Mouse (Mus musculus) G1E (cell line): ENCODE data around the gene Rhbg.

Experiments used
- CTCF ChIP-seq: IDR thresholded peaks from 2 replicates; pipeline ENCODE4 v1.5.1; 2012; ENCODE audit warnings: low read depth, low read length, inconsistent platforms, mixed read lengths
- GATA1 ChIP-seq: IDR thresholded peaks from 2 replicates; pipeline ENCODE4 v1.6.1; 2012; ENCODE audit warnings: borderline replicate concordance, low read length, inconsistent platforms, mixed read lengths
- POLR2AphosphoS5 ChIP-seq: IDR thresholded peaks from 2 replicates; pipeline ENCODE4 v1.6.1; 2012; ENCODE audit warnings: low read depth, low read length, inconsistent platforms; ENCODE audit not compliant: insufficient replicate concordance
- TAL1 ChIP-seq: conservative IDR thresholded peaks from 2 replicates; pipeline ENCODE4 v1.6.1; 2012; ENCODE audit warnings: low read depth, low read length, inconsistent platforms, mixed read lengths

DNA sequence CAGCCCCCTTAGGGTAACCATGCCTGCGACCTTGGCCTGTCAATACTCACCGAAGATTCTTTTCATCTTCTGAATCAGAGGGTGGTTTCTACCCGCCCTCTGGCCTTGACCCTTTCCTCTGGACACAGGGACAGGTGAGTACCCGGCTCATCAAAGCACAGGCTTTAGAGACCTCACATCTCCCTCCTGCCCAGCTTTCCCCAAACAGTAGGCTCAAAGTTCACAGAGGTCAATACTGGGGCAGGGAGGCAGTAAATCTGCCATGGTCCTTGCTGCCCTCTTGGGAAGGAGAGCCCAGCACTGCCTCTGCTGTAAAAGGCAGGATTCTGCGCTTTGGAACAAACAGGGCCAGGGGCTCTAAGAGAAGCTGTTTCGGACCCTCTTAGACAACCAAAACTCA, 1.8 kb downstream of the Rhbg start:
- no peak for TF ChIP-seq CTCF
- TF ChIP-seq GATA1, result no peak
- TF ChIP-seq POLR2AphosphoS5, result no peak
- no peak for TF ChIP-seq TAL1
